Mouse (Mus musculus): ENCODE results near the gene Cpne9. TPM values are rescaled to one million over a fixed set of nuclear protein-coding genes. Genes with fewer than 3 reads are reported as not detected.

Gene Cpne9
- polyA plus RNA-seq, 1 experiment from 2014 or later = 0.23 TPM

- Histone ChIP-seq H3K27ac (ENCODE audit: low read depth, low read length) (no peak overlapping the region), H3K9ac (ENCODE audit: low read length) (no peak overlapping the region), H3K4me2 (ENCODE audit: low read length) (no peak overlapping the region), H3K4me3 (ENCODE audit: low read depth, low read length) (no peak overlapping the region), H3K9me3 (replicated peaks; ENCODE audit: control insufficient read depth, low read length) (no peaks in the 10 kb centered on the region), H3K36me3 (ENCODE audit: control insufficient read depth, insufficient read depth, low read length) (peaks cover 93% of the 10 kb centered on the region), H3K4me1 (ENCODE audit: control insufficient read depth, insufficient read depth, low read length) (no peaks in the 10 kb centered on the region), H3K27me3 (replicated peaks; ENCODE audit: control insufficient read depth, insufficient read depth, low read length) (no peaks in the 10 kb centered on the region)
- ATAC-seq = no peak
- 85% methylated on average over 8 of the region's 8 CpGs for WGBS
- no peak for DNase-seq (ENCODE audit: low spot score)
These were observed 20.8 kb upstream of the Cpne9 start for GRCm38 (mm10) chr6:113261174-113261858.

- Histone ChIP-seq H3K36me3 (ENCODE audit: control insufficient read depth, insufficient read depth, low read length) (peaks cover 95% of the 10 kb centered on the region), H3K4me3 (ENCODE audit: low read depth, low read length) (no peak overlapping the region), H3K4me2 (ENCODE audit: low read length) (no peak overlapping the region), H3K27ac (ENCODE audit: low read depth, low read length) (no peak overlapping the region), H3K4me1 (ENCODE audit: control insufficient read depth, insufficient read depth, low read length) (no peaks in the 10 kb centered on the region), H3K27me3 (replicated peaks; ENCODE audit: control insufficient read depth, insufficient read depth, low read length) (no peaks in the 10 kb centered on the region), H3K9me3 (replicated peaks; ENCODE audit: control insufficient read depth, low read length) (no peaks in the 10 kb centered on the region), H3K9ac (ENCODE audit: low read length) (no peak overlapping the region)
- WGBS = 95% methylated on average over 6 of the region's 6 CpGs
- no peak for DNase-seq (ENCODE audit: low spot score)
- no peak for ATAC-seq
These were observed 18.6 kb upstream of the Cpne9 start for GRCm38 (mm10) chr6:113263531-113263930.

GRCm38 (mm10) chr6:113264429-113264828 is 17.7 kb upstream of the Cpne9 start:
- Histone ChIP-seq H3K9ac (ENCODE audit: low read length) (no peak overlapping the region), H3K27ac (ENCODE audit: low read depth, low read length) (no peak overlapping the region), H3K36me3 (ENCODE audit: control insufficient read depth, insufficient read depth, low read length) (peaks cover 95% of the 10 kb centered on the region), H3K4me1 (ENCODE audit: control insufficient read depth, insufficient read depth, low read length) (no peaks in the 10 kb centered on the region), H3K9me3 (replicated peaks; ENCODE audit: control insufficient read depth, low read length) (no peaks in the 10 kb centered on the region), H3K4me2 (ENCODE audit: low read length) (no peak overlapping the region), H3K4me3 (ENCODE audit: low read depth, low read length) (no peak overlapping the region), H3K27me3 (replicated peaks; ENCODE audit: control insufficient read depth, insufficient read depth, low read length) (no peaks in the 10 kb centered on the region)
- ATAC-seq (no peak), DNase-seq (ENCODE audit: low spot score) (no peak)
- 96% methylated on average over 8 of the region's 8 CpGs for WGBS

GRCm38 (mm10) chr6:113266996-113267655 is 15.0 kb upstream of the Cpne9 start:
- DNase-seq (ENCODE audit: low spot score) (no peak), ATAC-seq (no peak)
- Histone ChIP-seq H3K4me3 (ENCODE audit: low read depth, low read length) (no peak overlapping the region), H3K4me2 (ENCODE audit: low read length) (no peak overlapping the region), H3K36me3 (ENCODE audit: control insufficient read depth, insufficient read depth, low read length) (peaks cover 95% of the 10 kb centered on the region), H3K9ac (ENCODE audit: low read length) (no peak overlapping the region), H3K27ac (ENCODE audit: low read depth, low read length) (no peak overlapping the region), H3K27me3 (replicated peaks; ENCODE audit: control insufficient read depth, insufficient read depth, low read length) (no peaks in the 10 kb centered on the region), H3K4me1 (ENCODE audit: control insufficient read depth, insufficient read depth, low read length) (no peaks in the 10 kb centered on the region), H3K9me3 (replicated peaks; ENCODE audit: control insufficient read depth, low read length) (no peaks in the 10 kb centered on the region)
- 89% methylated on average over 7 of the region's 7 CpGs for WGBS

GRCm38 (mm10) chr6:113267988-113268387 is 14.1 kb upstream of the Cpne9 start:
- H3K4me2 ChIP-seq (ENCODE audit: low read length) = no peak overlapping the region
- no peaks in the 10 kb centered on the region for H3K27me3 ChIP-seq (replicated peaks; ENCODE audit: control insufficient read depth, insufficient read depth, low read length)
- no peak overlapping the region for H3K9ac ChIP-seq (ENCODE audit: low read length)
- 89% methylated on average over 1 of the region's 1 CpGs for WGBS
- DNase-seq (ENCODE audit: low spot score) (no peak), ATAC-seq (no peak)
- H3K4me1 ChIP-seq (ENCODE audit: control insufficient read depth, insufficient read depth, low read length) = no peaks in the 10 kb centered on the region
- H3K4me3 ChIP-seq (ENCODE audit: low read depth, low read length) = no peak overlapping the region
- H3K27ac ChIP-seq (ENCODE audit: low read depth, low read length) = no peak overlapping the region
- H3K9me3 ChIP-seq (replicated peaks; ENCODE audit: control insufficient read depth, low read length) = no peaks in the 10 kb centered on the region
- H3K36me3 ChIP-seq (ENCODE audit: control insufficient read depth, insufficient read depth, low read length) = peaks cover 95% of the 10 kb centered on the region

- Histone ChIP-seq H3K4me2 (ENCODE audit: low read length) (no peak overlapping the region), H3K27ac (ENCODE audit: low read depth, low read length) (no peak overlapping the region), H3K9ac (ENCODE audit: low read length) (no peak overlapping the region), H3K36me3 (ENCODE audit: control insufficient read depth, insufficient read depth, low read length) (peaks cover 78% of the 10 kb centered on the region), H3K27me3 (replicated peaks; ENCODE audit: control insufficient read depth, insufficient read depth, low read length) (no peaks in the 10 kb centered on the region), H3K4me3 (ENCODE audit: low read depth, low read length) (no peak overlapping the region), H3K4me1 (ENCODE audit: control insufficient read depth, insufficient read depth, low read length) (no peaks in the 10 kb centered on the region), H3K9me3 (replicated peaks; ENCODE audit: control insufficient read depth, low read length) (no peaks in the 10 kb centered on the region)
- no peak for DNase-seq (ENCODE audit: low spot score)
- 79% methylated on average over 3 of the region's 3 CpGs for WGBS
- no peak for ATAC-seq
These were observed 9.7 kb upstream of the Cpne9 start for GRCm38 (mm10) chr6:113272365-113272764.

- DNase-seq (ENCODE audit: low spot score) = no peak
- Histone ChIP-seq H3K4me3 (ENCODE audit: low read depth, low read length) (no peak overlapping the region), H3K36me3 (ENCODE audit: control insufficient read depth, insufficient read depth, low read length) (peaks cover 58% of the 10 kb centered on the region), H3K27ac (ENCODE audit: low read depth, low read length) (no peak overlapping the region), H3K9ac (ENCODE audit: low read length) (no peak overlapping the region), H3K4me2 (ENCODE audit: low read length) (no peak overlapping the region), H3K27me3 (replicated peaks; ENCODE audit: control insufficient read depth, insufficient read depth, low read length) (peaks cover 4% of the 10 kb centered on the region), H3K9me3 (replicated peaks; ENCODE audit: control insufficient read depth, low read length) (no peaks in the 10 kb centered on the region), H3K4me1 (ENCODE audit: control insufficient read depth, insufficient read depth, low read length) (no peaks in the 10 kb centered on the region)
- WGBS = 78% methylated on average over 4 of the region's 4 CpGs
- ATAC-seq = no peak
These were observed 5.3 kb upstream of the Cpne9 start for GRCm38 (mm10) chr6:113276846-113277245.

GRCm38 (mm10) chr6:113281676-113282075 is 431 bp upstream of the Cpne9 start:
- Histone ChIP-seq H3K4me2 (ENCODE audit: low read length) (peak overlapping the region; percentile 50; the same call in 1 of the 2 replicates), H3K27me3 (replicated peaks; ENCODE audit: control insufficient read depth, insufficient read depth, low read length) (peaks cover 32% of the 10 kb centered on the region), H3K36me3 (ENCODE audit: control insufficient read depth, insufficient read depth, low read length) (peaks cover 28% of the 10 kb centered on the region), H3K9ac (ENCODE audit: low read length) (no peak overlapping the region), H3K9me3 (replicated peaks; ENCODE audit: control insufficient read depth, low read length) (no peaks in the 10 kb centered on the region), H3K4me1 (ENCODE audit: control insufficient read depth, insufficient read depth, low read length) (peaks cover 5% of the 10 kb centered on the region; the same call in 1 of the 2 replicates), H3K4me3 (ENCODE audit: low read depth, low read length) (no peak overlapping the region), H3K27ac (ENCODE audit: low read depth, low read length) (no peak overlapping the region)
- ATAC-seq (0 out of 2 replicates have a peak, but pooled peaks have one; percentile 24), DNase-seq (ENCODE audit: low spot score) (no peak)
- 66% methylated on average over 6 of the region's 6 CpGs for WGBS

- Histone ChIP-seq H3K9ac (ENCODE audit: low read length) (no peak overlapping the region), H3K27ac (ENCODE audit: low read depth, low read length) (no peak overlapping the region), H3K4me3 (ENCODE audit: low read depth, low read length) (peak overlapping the region; percentile 16; the same call in 1 of the 2 replicates), H3K27me3 (replicated peaks; ENCODE audit: control insufficient read depth, insufficient read depth, low read length) (peaks cover 32% of the 10 kb centered on the region), H3K36me3 (ENCODE audit: control insufficient read depth, insufficient read depth, low read length) (peaks cover 18% of the 10 kb centered on the region), H3K4me1 (ENCODE audit: control insufficient read depth, insufficient read depth, low read length) (peaks cover 5% of the 10 kb centered on the region; the same call in 1 of the 2 replicates), H3K4me2 (ENCODE audit: low read length) (peak overlapping the region; percentile 50), H3K9me3 (replicated peaks; ENCODE audit: control insufficient read depth, low read length) (no peaks in the 10 kb centered on the region)
- no peak for DNase-seq (ENCODE audit: low spot score)
- under 1% methylated on average over 22 of the region's 22 CpGs for WGBS
- ATAC-seq = peak; percentile 27
These were observed 862 bp downstream of the Cpne9 start for GRCm38 (mm10) chr6:113282969-113283368.
